Mouse (Mus musculus) G1E (cell line): ENCODE results near the gene Lin7b.

Experiments used
- CTCF ChIP-seq: IDR thresholded peaks from 2 replicates; pipeline ENCODE4 v1.5.1; 2012; ENCODE audit warnings: low read depth, low read length, inconsistent platforms, mixed read lengths
- POLR2AphosphoS5 ChIP-seq: IDR thresholded peaks from 2 replicates; pipeline ENCODE4 v1.6.1; 2012; ENCODE audit warnings: low read depth, low read length, inconsistent platforms; ENCODE audit not compliant: insufficient replicate concordance
- TAL1 ChIP-seq: conservative IDR thresholded peaks from 2 replicates; pipeline ENCODE4 v1.6.1; 2012; ENCODE audit warnings: low read depth, low read length, inconsistent platforms, mixed read lengths

DNA sequence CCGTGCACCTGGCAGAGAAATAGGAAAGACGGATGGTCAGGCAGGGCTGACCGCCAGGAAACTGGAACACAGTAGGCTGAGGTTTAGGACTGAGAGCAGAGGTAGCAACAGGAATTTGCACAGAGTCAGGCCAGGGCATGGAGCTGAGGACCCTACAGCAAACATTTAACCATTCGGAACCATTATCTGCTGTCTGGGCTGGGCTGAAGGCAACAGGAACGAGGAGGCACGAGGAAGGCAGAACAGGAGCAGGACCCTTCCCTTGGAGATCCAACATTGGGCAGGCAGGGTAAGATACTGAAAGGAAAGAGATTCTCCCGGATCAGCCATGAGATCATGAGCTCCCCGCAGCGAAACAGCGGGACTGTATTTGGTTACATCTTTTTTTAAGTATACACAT lies 37.5 kb upstream of the Lin7b start:
- TF ChIP-seq CTCF, result no peak
- TF ChIP-seq POLR2AphosphoS5, result no peak
- TF ChIP-seq TAL1, result no peak
